Mouse (Mus musculus) forebrain, postnatal 0 days (tissue): ENCODE data around the gene Nabp2. TPM values are rescaled to one million over a fixed set of nuclear protein-coding genes. Genes with fewer than 3 reads are reported as not detected.

Experiments used
- ATAC-seq: fragments of 200-750 bp; cut with Nextera tagmentation; 2 replicates; pipeline ENCODE4 v1.8.0; 2017; ENCODE audit warnings: mild to moderate bottlenecking, moderate library complexity
- DNase-seq: peaks from one replicate; pipeline ENCODE4 v3.0.0-alpha.2; 2015
- H3K27ac ChIP-seq: fragments of 300-500 bp; sonication (generic); 2 replicates; pipeline ENCODE4 v1.5.1; 2014; ENCODE audit warnings: low read depth, mild to moderate bottlenecking, antibody characterized with exemption, low read length, moderate library complexity, mixed read lengths
- H3K27me3 ChIP-seq: fragments of 300-500 bp; sonication (generic); 2 replicates; pipeline ENCODE4 v1.6.1; 2014; ENCODE audit warnings: mild to moderate bottlenecking, low read length, mixed read lengths; ENCODE audit not compliant: insufficient read depth
- H3K36me3 ChIP-seq: fragments of 300-500 bp; sonication (generic); 2 replicates; pipeline ENCODE4 v1.6.1; 2014; ENCODE audit warnings: mild to moderate bottlenecking, moderate library complexity; ENCODE audit not compliant: insufficient read depth
- H3K4me1 ChIP-seq: fragments of 300-500 bp; sonication (generic); 2 replicates; pipeline ENCODE4 v1.6.1; 2014; ENCODE audit warnings: antibody characterized with exemption; ENCODE audit not compliant: insufficient read depth
- H3K4me2 ChIP-seq: fragments of 300-500 bp; sonication (generic); 2 replicates; pipeline ENCODE4 v1.6.1; 2014; ENCODE audit warnings: low read depth, mild to moderate bottlenecking, moderate library complexity
- H3K4me3 ChIP-seq: fragments of 300-500 bp; sonication (generic); 2 replicates; pipeline ENCODE4 v1.5.1; 2014; ENCODE audit warnings: low read depth, low read length, mixed read lengths
- H3K9ac ChIP-seq: fragments of 300-500 bp; sonication (generic); 2 replicates; pipeline ENCODE4 v1.6.1; 2014; ENCODE audit warnings: mild to moderate bottlenecking
- H3K9me3 ChIP-seq: fragments of 300-500 bp; sonication (generic); 2 replicates; pipeline ENCODE4 v1.6.1; 2016; ENCODE audit warnings: low read length
- CTCF ChIP-seq: sonication (generic); IDR thresholded peaks from 2 replicates; pipeline ENCODE4 v1.5.1; 2016; ENCODE audit warnings: antibody characterized with exemption, control low read depth, low read depth
- WGBS: fragments of 180-500 bp; shearing (Covaris S2); extraction: QIAGEN DNeasy Blood & Tissue Kit; methylation state at CpG from one replicate; pipeline ENCODE4 v1.1.7; 2014; 5-methylcytosine and 5-hydroxymethylcytosine counted together
- polyA plus RNA-seq: library from polyadenylated mRNA; unstranded; fragments of >200 nt; fragmentation: Nextera tagmentation; extraction: Ambion mirVana; gene quantifications from 2 replicates; pipeline ENCODE4 v1.2.1, GENCODE M21; 2015
- total RNA-seq: library from RNA; depleted of rRNA; stranded (reverse); fragments of >200 nt; gene quantifications from 2 replicates; pipeline ENCODE4 v1.2.3, GENCODE M21; 2014

The Nabp2 gene
- total and polyA plus RNA-seq, 2 experiments from 2014 or later = 90.1 to 159 TPM

DNA sequence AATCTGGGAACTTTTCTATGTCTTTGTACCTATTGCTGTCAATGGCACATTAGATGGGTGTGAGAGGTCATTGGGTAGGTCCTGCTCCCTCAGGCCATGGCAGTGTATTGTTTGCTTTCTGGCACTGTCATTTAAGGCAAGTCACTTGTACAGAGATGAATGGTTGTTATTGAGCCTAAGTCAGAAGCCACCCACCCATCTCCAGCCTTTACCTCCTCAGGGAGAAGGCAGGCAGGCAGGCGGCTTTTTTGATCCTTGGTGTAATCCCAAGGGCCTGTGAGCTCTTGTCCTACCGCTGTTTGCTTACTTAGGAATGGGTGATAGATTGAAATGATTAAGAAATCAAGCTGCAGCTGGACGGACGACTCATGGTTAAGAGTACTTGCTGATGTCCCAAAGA lies 18.2 kb upstream of the Nabp2 start:
- H3K27ac ChIP-seq = no peak overlapping the region
- no peaks in the 10 kb centered on the region for H3K27me3 ChIP-seq
- H3K4me1 ChIP-seq = no peaks in the 10 kb centered on the region
- no peaks in the 10 kb centered on the region for H3K9me3 ChIP-seq
- H3K4me2 ChIP-seq = no peak overlapping the region
- WGBS = 91% methylated on average over 4 of the region's 4 CpGs
- no peak for TF ChIP-seq CTCF
- no peak for DNase-seq
- no peak overlapping the region for H3K4me3 ChIP-seq
- peaks cover 47% of the 10 kb centered on the region for H3K36me3 ChIP-seq
- ATAC-seq = no peak
- no peak overlapping the region for H3K9ac ChIP-seq

DNA sequence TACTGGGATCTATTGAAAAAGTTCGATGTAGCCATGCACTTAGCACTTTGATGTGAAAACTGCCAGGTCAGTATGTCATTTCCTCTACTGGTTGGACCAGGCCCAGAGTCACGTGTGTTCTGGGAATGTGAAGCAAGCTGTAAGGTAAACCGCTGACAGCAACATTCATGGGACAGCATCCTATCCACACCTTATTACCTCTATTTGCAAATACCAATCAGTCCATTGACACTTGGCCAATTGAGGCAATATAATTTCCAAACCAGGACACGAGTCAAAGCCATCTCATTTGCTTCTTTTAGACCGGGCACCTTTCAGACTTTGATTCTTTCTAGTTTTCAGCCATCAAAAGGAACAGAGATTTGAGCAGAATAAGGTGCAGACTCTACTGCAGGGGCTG lies 17.8 kb upstream of the Nabp2 start:
- H3K4me3 ChIP-seq = no peak overlapping the region
- DNase-seq (no peak), ATAC-seq (no peak)
- H3K27ac ChIP-seq = no peak overlapping the region
- H3K4me2 ChIP-seq = no peak overlapping the region
- no peaks in the 10 kb centered on the region for H3K27me3 ChIP-seq
- no peaks in the 10 kb centered on the region for H3K9me3 ChIP-seq
- WGBS = 93% methylated on average over 5 of the region's 5 CpGs
- no peak overlapping the region for H3K9ac ChIP-seq
- no peaks in the 10 kb centered on the region for H3K4me1 ChIP-seq
- no peak for TF ChIP-seq CTCF
- peaks cover 50% of the 10 kb centered on the region for H3K36me3 ChIP-seq

DNA sequence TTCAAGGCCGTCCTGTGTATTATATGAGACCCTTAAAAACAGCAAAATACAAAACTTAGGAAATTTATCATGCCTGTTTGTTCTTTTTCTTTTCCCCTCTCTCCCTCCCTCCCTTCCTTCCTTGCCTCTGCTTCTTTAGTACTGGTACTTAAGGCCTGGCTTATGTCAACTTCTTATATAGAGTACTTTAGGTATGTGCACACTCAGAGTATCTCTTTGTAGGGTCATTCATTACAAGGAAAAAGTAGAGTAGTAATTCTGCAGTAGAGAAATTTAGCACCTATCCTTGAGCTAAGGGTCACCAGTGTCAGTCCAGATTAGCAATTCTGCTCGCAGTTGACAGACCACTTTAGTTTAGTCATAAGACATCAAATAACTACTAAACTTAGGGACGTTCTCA lies 14.0 kb upstream of the Nabp2 start:
- H3K27ac ChIP-seq = no peak overlapping the region
- no peaks in the 10 kb centered on the region for H3K4me1 ChIP-seq
- H3K9ac ChIP-seq = no peak overlapping the region
- ATAC-seq (no peak), DNase-seq (no peak)
- no peak overlapping the region for H3K4me3 ChIP-seq
- H3K4me2 ChIP-seq = no peak overlapping the region
- TF ChIP-seq CTCF = no peak
- no peaks in the 10 kb centered on the region for H3K9me3 ChIP-seq
- WGBS = 93% methylated on average over 3 of the region's 3 CpGs
- peaks cover 70% of the 10 kb centered on the region for H3K36me3 ChIP-seq
- H3K27me3 ChIP-seq = no peaks in the 10 kb centered on the region

DNA sequence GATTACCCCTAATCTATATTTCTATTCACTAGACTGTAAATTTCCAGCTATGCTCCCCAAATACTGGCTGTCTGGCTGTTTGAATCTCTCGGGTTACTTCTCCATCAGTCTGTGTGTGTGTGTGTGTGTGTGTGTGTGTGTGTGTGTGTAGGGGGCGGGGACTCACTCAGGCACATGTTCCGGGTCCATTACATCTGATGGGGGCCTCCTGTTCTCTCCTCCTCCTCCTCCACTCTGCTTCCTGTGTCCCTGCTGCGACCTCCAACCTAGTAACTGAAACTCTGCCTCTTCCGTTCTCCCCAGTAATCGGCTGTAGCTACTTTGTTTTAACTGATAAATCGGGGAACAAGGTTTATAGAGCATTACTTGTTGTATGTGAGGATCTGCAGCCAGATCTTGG lies 13.3 kb upstream of the Nabp2 start:
- no peak for TF ChIP-seq CTCF
- H3K36me3 ChIP-seq = peaks cover 71% of the 10 kb centered on the region

DNA sequence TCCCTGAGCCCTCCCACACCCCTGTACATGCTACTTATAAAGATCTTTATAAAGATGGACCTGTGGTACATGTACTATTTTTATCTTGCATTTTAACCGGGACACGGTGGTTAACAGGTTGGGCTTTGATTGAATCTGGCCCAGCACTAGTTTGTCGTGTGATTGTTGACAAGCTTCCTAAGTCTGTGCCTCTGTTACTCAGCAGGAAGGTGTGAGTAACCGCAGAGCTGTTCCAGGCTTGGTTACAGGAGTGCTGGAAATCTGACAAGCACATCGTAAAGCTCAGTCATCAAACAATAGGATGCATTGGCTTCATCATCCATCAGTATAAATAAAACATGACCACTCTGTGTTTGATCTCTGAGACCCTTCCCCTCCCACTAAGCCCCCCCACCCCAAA lies 11.1 kb upstream of the Nabp2 start:
- no peak overlapping the region for H3K27ac ChIP-seq
- no peak for TF ChIP-seq CTCF
- H3K4me2 ChIP-seq = no peak overlapping the region
- H3K9me3 ChIP-seq = no peaks in the 10 kb centered on the region
- DNase-seq (no peak), ATAC-seq (no peak)
- no peaks in the 10 kb centered on the region for H3K4me1 ChIP-seq
- 80% methylated on average over 5 of the region's 5 CpGs for WGBS
- H3K4me3 ChIP-seq = no peak overlapping the region
- peaks cover 67% of the 10 kb centered on the region for H3K36me3 ChIP-seq
- H3K9ac ChIP-seq = no peak overlapping the region
- no peaks in the 10 kb centered on the region for H3K27me3 ChIP-seq

More for the DNA sequence above, 13.3 kb upstream of the Nabp2 start:
- no peaks in the 10 kb centered on the region for H3K9me3 ChIP-seq
- no peak overlapping the region for H3K4me3 ChIP-seq
- no peak overlapping the region for H3K27ac ChIP-seq
- ATAC-seq (no peak), DNase-seq (no peak)
- no peak overlapping the region for H3K4me2 ChIP-seq
- 69% methylated on average over 7 of the region's 7 CpGs for WGBS
- H3K9ac ChIP-seq = no peak overlapping the region
- H3K4me1 ChIP-seq = no peaks in the 10 kb centered on the region
- H3K27me3 ChIP-seq = no peaks in the 10 kb centered on the region

DNA sequence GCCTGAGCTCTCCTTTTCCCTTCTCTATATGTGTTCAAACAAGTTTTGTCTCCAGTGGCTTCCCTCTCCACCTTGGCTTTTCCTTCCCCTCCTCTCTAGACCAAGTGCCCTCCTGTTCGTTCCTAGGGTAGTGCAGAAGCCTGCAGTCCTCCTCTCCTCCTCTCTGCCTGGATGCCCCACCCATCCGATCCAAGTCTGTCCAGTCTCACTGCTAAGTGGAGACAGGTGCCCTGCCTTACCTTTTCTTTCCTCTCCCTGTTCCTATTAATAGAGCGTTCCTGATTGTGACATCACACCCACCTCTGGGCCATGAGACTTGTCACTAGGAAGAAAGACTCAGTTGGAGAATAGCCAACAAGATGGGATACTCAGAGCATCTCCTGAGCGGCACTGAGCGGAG lies 3.6 kb upstream of the Nabp2 start:
- H3K4me1 ChIP-seq = peaks cover 17% of the 10 kb centered on the region
- DNase-seq (no peak), ATAC-seq (no peak)
- no peak overlapping the region for H3K27ac ChIP-seq
- no peak for TF ChIP-seq CTCF
- WGBS = 90% methylated on average over 5 of the region's 5 CpGs
- H3K36me3 ChIP-seq = peaks cover 43% of the 10 kb centered on the region
- no peaks in the 10 kb centered on the region for H3K27me3 ChIP-seq
- no peaks in the 10 kb centered on the region for H3K9me3 ChIP-seq
- H3K9ac ChIP-seq = no peak overlapping the region
- H3K4me2 ChIP-seq = no peak overlapping the region
- no peak overlapping the region for H3K4me3 ChIP-seq

DNA sequence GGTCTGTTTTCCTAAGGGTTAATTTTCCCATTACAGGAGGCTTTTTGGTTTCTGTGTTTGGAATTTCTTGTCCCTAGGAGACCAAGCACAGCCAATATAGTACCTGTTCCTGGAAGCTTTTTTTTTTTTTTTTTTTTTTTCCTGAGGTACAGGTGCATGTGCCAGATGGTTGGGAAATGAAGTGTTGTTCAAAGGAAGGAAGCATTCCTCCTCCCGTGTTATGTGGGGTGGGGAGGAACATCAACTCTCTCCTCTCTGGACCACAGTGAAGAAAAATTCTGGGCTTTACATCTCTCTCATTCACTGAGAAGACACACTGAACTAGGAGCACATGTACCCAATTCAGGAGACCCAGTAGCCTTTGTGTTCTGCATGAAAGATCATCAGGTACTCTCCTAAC lies 1.8 kb upstream of the Nabp2 start:
- ATAC-seq = no peak
- Histone ChIP-seq H3K4me2 (peak overlapping the region; percentile 95), H3K27ac (no peak overlapping the region), H3K27me3 (no peaks in the 10 kb centered on the region), H3K9ac (peak overlapping the region; percentile 94; the same call in 1 of the 2 replicates), H3K4me1 (peaks cover 24% of the 10 kb centered on the region), H3K9me3 (no peaks in the 10 kb centered on the region), H3K4me3 (no peak overlapping the region), H3K36me3 (peaks cover 31% of the 10 kb centered on the region)
- 32% methylated on average over 1 of the region's 1 CpGs for WGBS
- no peak for DNase-seq
- TF ChIP-seq CTCF = no peak

DNA sequence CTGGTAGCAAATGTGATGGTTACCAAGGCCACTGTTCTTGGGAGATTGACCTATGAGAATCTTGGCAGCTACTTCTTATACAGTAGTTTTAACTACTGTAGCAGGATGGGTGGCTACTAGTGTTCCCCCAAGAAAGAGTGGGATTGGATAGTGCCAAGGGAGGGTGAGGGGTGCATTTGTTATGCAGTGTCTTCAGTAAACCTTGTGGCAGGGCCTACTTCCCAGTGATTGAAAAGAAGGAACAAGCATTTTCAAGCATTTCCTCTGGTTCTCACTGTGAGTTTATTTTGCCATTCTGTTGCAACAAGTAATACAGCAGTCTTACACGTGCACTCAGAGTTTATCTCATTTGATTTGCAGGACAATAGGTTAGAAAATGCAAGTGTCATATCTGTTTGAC lies 1.3 kb upstream of the Nabp2 start:
- Histone ChIP-seq H3K4me3 (peak overlapping the region; percentile 99), H3K9me3 (no peaks in the 10 kb centered on the region), H3K27me3 (no peaks in the 10 kb centered on the region), H3K9ac (peak overlapping the region; percentile 94), H3K27ac (peak overlapping the region; percentile 97), H3K36me3 (peaks cover 36% of the 10 kb centered on the region), H3K4me1 (peaks cover 24% of the 10 kb centered on the region), H3K4me2 (peak overlapping the region; percentile 95)
- DNase-seq (no peak), ATAC-seq (no peak)
- WGBS = 19% methylated on average over 1 of the region's 1 CpGs
- no peak for TF ChIP-seq CTCF
